Mouse (Mus musculus) CH12.LX (cell line): ENCODE measurements around the gene Cryl1.

ENCODE experiments used
- CTCF ChIP-seq, 2 experiments: IDR thresholded peaks in 1 of 2; conservative IDR thresholded peaks in 1 of 2; 2 replicates each; pipeline ENCODE4 v1.5.1; 2011 to 2012; ENCODE audit warnings: low read depth in 2 of 2, low read length in 2 of 2, improper control_type of control experiment in 1 of 2, inconsistent platforms in 1 of 2, mild to moderate bottlenecking in 1 of 2, moderate library complexity in 1 of 2
- E2F4 ChIP-seq: IDR thresholded peaks from 2 replicates; pipeline ENCODE4 v1.6.1; 2011; ENCODE audit warnings: low read depth, low read length, improper control_type of control experiment; ENCODE audit not compliant: insufficient replicate concordance
- JUND ChIP-seq: conservative IDR thresholded peaks from 2 replicates; pipeline ENCODE4 v1.6.1; 2011; ENCODE audit warnings: low read depth, low read length, improper control_type of control experiment
- MAX ChIP-seq: IDR thresholded peaks from 2 replicates; pipeline ENCODE4 v1.6.1; 2011; ENCODE audit warnings: low read length, improper control_type of control experiment
- MYC ChIP-seq: IDR thresholded peaks from 2 replicates; pipeline ENCODE4 v1.6.1; 2011; ENCODE audit warnings: low read depth, mild to moderate bottlenecking, improper control_type of control experiment, low read length
- POLR2A ChIP-seq: IDR thresholded peaks from 2 replicates; pipeline ENCODE4 v1.6.1; 2011; ENCODE audit warnings: low read depth, mild to moderate bottlenecking, improper control_type of control experiment, low read length
- RCOR1 ChIP-seq: conservative IDR thresholded peaks from 2 replicates; pipeline ENCODE4 v1.6.1; 2012; ENCODE audit warnings: low read depth, mild to moderate bottlenecking, inconsistent platforms, low read length, improper control_type of control experiment

DNA sequence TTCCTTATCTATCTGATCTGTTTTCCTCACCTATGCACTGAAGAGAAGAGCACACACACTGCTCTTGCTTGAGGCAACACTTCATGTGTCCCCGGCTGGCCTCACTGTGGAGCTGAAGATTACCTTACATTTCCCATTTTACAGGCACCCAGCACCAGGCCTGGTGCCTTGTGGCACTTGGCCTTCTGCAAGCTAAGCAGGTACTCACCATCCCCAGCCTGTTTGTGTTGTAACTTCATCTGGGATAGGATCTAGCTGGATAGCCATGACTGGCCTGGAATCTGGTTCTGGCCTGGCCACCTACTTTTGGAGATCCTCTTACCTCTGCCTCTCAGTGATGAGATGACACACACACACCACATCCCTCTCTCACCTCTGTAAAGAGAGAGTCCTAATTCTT lies 79.5 kb downstream of the Cryl1 start:
- TF ChIP-seq CTCF (conservative IDR thresholded peaks at IDR 0.05 in 1 of 2, IDR thresholded peaks at IDR 0.05 in 1 of 2; ENCODE audit: low read depth in 2 of 2, low read length in 2 of 2) (no peak), JUND (no peak), MAX (no peak), E2F4 (no peak), RCOR1 (no peak), MYC (no peak), POLR2A (no peak)
